Mouse (Mus musculus) MEL (cell line): ENCODE data around the gene Upk3a. TPM values are rescaled to one million over a fixed set of nuclear protein-coding genes. Genes with fewer than 3 reads are reported as not detected.

ENCODE experiments used
- DNase-seq: peaks from one replicate; pipeline ENCODE4 v3.0.0; 2011; ENCODE audit warnings: low read depth, low spot score
- H3K27ac ChIP-seq: 2 replicates; pipeline ENCODE4 v1.5.1; 2012; ENCODE audit warnings: low read depth, mild to moderate bottlenecking, control low read depth, low read length, moderate library complexity; ENCODE audit not compliant: control insufficient read depth
- H3K27me3 ChIP-seq, 2 experiments: fragments of 150-350 bp in 1 of 2; sonication (generic) in 1 of 2; 2 replicates each; pipeline ENCODE4 v1.6.1; 2012; ENCODE audit warnings: low read length in 2 of 2, mild to moderate bottlenecking in 2 of 2, improper control_type of control experiment in 1 of 2, moderate library complexity in 1 of 2; ENCODE audit not compliant: insufficient read depth in 2 of 2, control insufficient read depth in 1 of 2
- H3K36me3 ChIP-seq, 2 experiments: 2 replicates each; pipeline ENCODE4 v1.6.1; 2012 to 2014; ENCODE audit warnings: low read length in 2 of 2, improper control_type of control experiment in 1 of 2, inconsistent platforms in 1 of 2, mild to moderate bottlenecking in 1 of 2; ENCODE audit not compliant: insufficient read depth in 2 of 2, control insufficient read depth in 1 of 2
- H3K4me1 ChIP-seq, 2 experiments: fragments of 150-350 bp in 1 of 2; sonication (generic) in 1 of 2; 2 replicates each; pipeline ENCODE4 v1.6.1; 2012; ENCODE audit warnings: low read length in 2 of 2, improper control_type of control experiment in 1 of 2, mild to moderate bottlenecking in 1 of 2; ENCODE audit not compliant: insufficient read depth in 2 of 2, control insufficient read depth in 1 of 2
- H3K4me3 ChIP-seq, 2 experiments: fragments of 150-350 bp in 1 of 2; sonication (generic) in 1 of 2; 2 replicates each; pipeline ENCODE4 v1.5.1; 2012; ENCODE audit warnings: low read depth in 2 of 2, low read length in 2 of 2, mild to moderate bottlenecking in 2 of 2, moderate library complexity in 2 of 2, control low read depth in 1 of 2, improper control_type of control experiment in 1 of 2; ENCODE audit not compliant: control insufficient read depth in 1 of 2, insufficient read depth in 1 of 2
- H3K79me2 ChIP-seq: 2 replicates; pipeline ENCODE4 v1.6.1; 2012; ENCODE audit warnings: mild to moderate bottlenecking, low read length, moderate library complexity; ENCODE audit not compliant: control insufficient read depth, poor library complexity, insufficient read depth
- H3K9ac ChIP-seq: 2 replicates; pipeline ENCODE4 v1.6.1; 2012; ENCODE audit warnings: low read depth, mild to moderate bottlenecking, control low read depth, low read length, moderate library complexity; ENCODE audit not compliant: control insufficient read depth, poor library complexity, severe bottlenecking
- H3K9me3 ChIP-seq: fragments of 150-350 bp; sonication (generic); replicated peaks from 2 replicates; pipeline ENCODE4 v1.6.1; 2012; ENCODE audit warnings: mild to moderate bottlenecking, low read length, improper control_type of control experiment, moderate library complexity; ENCODE audit not compliant: insufficient read depth
- BHLHE40 ChIP-seq: IDR thresholded peaks from 2 replicates; pipeline ENCODE4 v1.6.1; 2012; ENCODE audit warnings: low read depth, mild to moderate bottlenecking, inconsistent platforms, low read length, improper control_type of control experiment, borderline replicate concordance
- CHD1 ChIP-seq: IDR thresholded peaks from 2 replicates; pipeline ENCODE4 v1.6.1; 2012; ENCODE audit warnings: low read depth, mild to moderate bottlenecking, inconsistent platforms, low read length, improper control_type of control experiment
- CHD2 ChIP-seq: IDR thresholded peaks from 2 replicates; pipeline ENCODE4 v1.6.1; 2011; ENCODE audit warnings: low read length, improper control_type of control experiment
- ELF1 ChIP-seq: IDR thresholded peaks from 2 replicates; pipeline ENCODE4 v1.6.1; 2014; ENCODE audit warnings: low read depth, mild to moderate bottlenecking, inconsistent platforms, low read length, improper control_type of control experiment, moderate library complexity
- EP300 ChIP-seq, 2 experiments: IDR thresholded peaks; 2 replicates each; pipeline ENCODE4 v1.6.1; 2011; ENCODE audit warnings: improper control_type of control experiment in 2 of 2, low read length in 2 of 2, low read depth in 1 of 2, mild to moderate bottlenecking in 1 of 2
- ETS1 ChIP-seq: IDR thresholded peaks from 2 replicates; pipeline ENCODE4 v1.6.1; 2012; ENCODE audit warnings: low read depth, mild to moderate bottlenecking, inconsistent platforms, low read length, improper control_type of control experiment, moderate library complexity
- GATA1 ChIP-seq: IDR thresholded peaks from 2 replicates; pipeline ENCODE4 v1.6.1; 2011; ENCODE audit warnings: low read depth, low read length, improper control_type of control experiment
- HCFC1 ChIP-seq: IDR thresholded peaks from 2 replicates; pipeline ENCODE4 v1.6.1; 2012; ENCODE audit warnings: low read depth, mild to moderate bottlenecking, inconsistent platforms, low read length, improper control_type of control experiment, moderate library complexity
- JUND ChIP-seq: IDR thresholded peaks from 2 replicates; pipeline ENCODE4 v1.6.1; 2011; ENCODE audit warnings: low read depth, mild to moderate bottlenecking, improper control_type of control experiment, low read length
- KAT2A ChIP-seq: conservative IDR thresholded peaks from 2 replicates; pipeline ENCODE4 v1.6.1; 2012; ENCODE audit warnings: low read depth, low read length, improper control_type of control experiment, inconsistent platforms
- MAFK ChIP-seq: IDR thresholded peaks from 2 replicates; pipeline ENCODE4 v1.6.1; 2011; ENCODE audit warnings: low read depth, mild to moderate bottlenecking, low read length, improper control_type of control experiment, borderline replicate concordance
- MAX ChIP-seq: IDR thresholded peaks from 2 replicates; pipeline ENCODE4 v1.6.1; 2011; ENCODE audit warnings: low read length, improper control_type of control experiment
- MEF2A ChIP-seq: IDR thresholded peaks from 2 replicates; pipeline ENCODE4 v1.6.1; 2014; ENCODE audit warnings: low read depth, mild to moderate bottlenecking, inconsistent platforms, low read length, improper control_type of control experiment; ENCODE audit not compliant: poor library complexity, insufficient replicate concordance, severe bottlenecking; ENCODE audit errors: extremely low read depth
- MXI1 ChIP-seq: IDR thresholded peaks from 2 replicates; pipeline ENCODE4 v1.6.1; 2011; ENCODE audit warnings: mild to moderate bottlenecking, low read depth, low read length, improper control_type of control experiment
- MYB ChIP-seq: IDR thresholded peaks from 2 replicates; pipeline ENCODE4 v1.6.1; 2011; ENCODE audit warnings: mild to moderate bottlenecking, low read depth, low read length, improper control_type of control experiment
- POLR2AphosphoS5 ChIP-seq: IDR thresholded peaks from 2 replicates; pipeline ENCODE4 v1.6.1; 2012; ENCODE audit warnings: low read depth, borderline replicate concordance, mild to moderate bottlenecking, inconsistent platforms, low read length, moderate library complexity, mixed read lengths
- RAD21 ChIP-seq: IDR thresholded peaks from 2 replicates; pipeline ENCODE4 v1.6.1; 2011; ENCODE audit warnings: mild to moderate bottlenecking, low read depth, low read length, improper control_type of control experiment
- RCOR1 ChIP-seq: IDR thresholded peaks from 2 replicates; pipeline ENCODE4 v1.6.1; 2012; ENCODE audit warnings: low read depth, mild to moderate bottlenecking, inconsistent platforms, low read length, improper control_type of control experiment
- SIN3A ChIP-seq: IDR thresholded peaks from 2 replicates; pipeline ENCODE4 v1.6.1; 2012; ENCODE audit warnings: low read length, improper control_type of control experiment, inconsistent platforms
- TBP ChIP-seq: IDR thresholded peaks from 2 replicates; pipeline ENCODE4 v1.8.0; 2011; ENCODE audit warnings: low read depth, low read length, improper control_type of control experiment
- TCF12 ChIP-seq: IDR thresholded peaks from 2 replicates; pipeline ENCODE4 v1.6.1; 2014; ENCODE audit warnings: low read depth, mild to moderate bottlenecking, inconsistent platforms, low read length, improper control_type of control experiment, moderate library complexity
- UBTF ChIP-seq: IDR thresholded peaks from 2 replicates; pipeline ENCODE4 v1.6.1; 2012; ENCODE audit warnings: low read depth, mild to moderate bottlenecking, inconsistent platforms, low read length, improper control_type of control experiment, moderate library complexity, borderline replicate concordance; ENCODE audit not compliant: insufficient read depth
- USF1 ChIP-seq: IDR thresholded peaks from 2 replicates; pipeline ENCODE4 v1.6.1; 2014; ENCODE audit warnings: low read depth, mild to moderate bottlenecking, inconsistent platforms, low read length, improper control_type of control experiment, moderate library complexity
- USF2 ChIP-seq, 2 experiments: IDR thresholded peaks; 2 replicates each; pipeline ENCODE4 v1.6.1; 2011 to 2012; ENCODE audit warnings: improper control_type of control experiment in 2 of 2, low read length in 2 of 2, borderline replicate concordance in 1 of 2, inconsistent platforms in 1 of 2, low read depth in 1 of 2, mild to moderate bottlenecking in 1 of 2; ENCODE audit not compliant: insufficient read depth in 1 of 2
- ZC3H11A ChIP-seq: IDR thresholded peaks from 2 replicates; pipeline ENCODE4 v1.6.1; 2012; ENCODE audit warnings: low read depth, mild to moderate bottlenecking, inconsistent platforms, low read length, improper control_type of control experiment
- ZKSCAN1 ChIP-seq: IDR thresholded peaks from 2 replicates; pipeline ENCODE4 v1.6.1; 2012; ENCODE audit warnings: low read depth, mild to moderate bottlenecking, inconsistent platforms, low read length, improper control_type of control experiment, moderate library complexity
- ZMIZ1 ChIP-seq: IDR thresholded peaks from 2 replicates; pipeline ENCODE4 v1.6.1; 2012; ENCODE audit warnings: low read depth, mild to moderate bottlenecking, inconsistent platforms, low read length, improper control_type of control experiment, moderate library complexity
- ZNF384 ChIP-seq: IDR thresholded peaks from 2 replicates; pipeline ENCODE4 v1.6.1; 2012; ENCODE audit warnings: low read depth, mild to moderate bottlenecking, inconsistent platforms, low read length, improper control_type of control experiment
- polyA plus RNA-seq, 2 experiments: library from polyadenylated mRNA; stranded (reverse) in 1 of 2; unstranded in 1 of 2; fragments of >175 nt in 1 of 2; fragments of >200 nt in 1 of 2; gene quantifications; 2 replicates each; pipeline versions ENCODE4 v1.2.1 to v1.2.4; 2012; ENCODE audit warnings: low replicate concordance in 2 of 2, low read depth in 1 of 2; ENCODE audit not compliant: insufficient read length in 2 of 2, insufficient read depth in 1 of 2, missing spikeins in 1 of 2
- total RNA-seq: library from RNA; depleted of rRNA; stranded (reverse); fragments of 300-350 nt; gene quantifications from 2 replicates; pipeline ENCODE4 v1.2.3, GENCODE M21; 2012

Upk3a gene
- total and polyA plus RNA-seq, 3 experiments, result not detected

DNA sequence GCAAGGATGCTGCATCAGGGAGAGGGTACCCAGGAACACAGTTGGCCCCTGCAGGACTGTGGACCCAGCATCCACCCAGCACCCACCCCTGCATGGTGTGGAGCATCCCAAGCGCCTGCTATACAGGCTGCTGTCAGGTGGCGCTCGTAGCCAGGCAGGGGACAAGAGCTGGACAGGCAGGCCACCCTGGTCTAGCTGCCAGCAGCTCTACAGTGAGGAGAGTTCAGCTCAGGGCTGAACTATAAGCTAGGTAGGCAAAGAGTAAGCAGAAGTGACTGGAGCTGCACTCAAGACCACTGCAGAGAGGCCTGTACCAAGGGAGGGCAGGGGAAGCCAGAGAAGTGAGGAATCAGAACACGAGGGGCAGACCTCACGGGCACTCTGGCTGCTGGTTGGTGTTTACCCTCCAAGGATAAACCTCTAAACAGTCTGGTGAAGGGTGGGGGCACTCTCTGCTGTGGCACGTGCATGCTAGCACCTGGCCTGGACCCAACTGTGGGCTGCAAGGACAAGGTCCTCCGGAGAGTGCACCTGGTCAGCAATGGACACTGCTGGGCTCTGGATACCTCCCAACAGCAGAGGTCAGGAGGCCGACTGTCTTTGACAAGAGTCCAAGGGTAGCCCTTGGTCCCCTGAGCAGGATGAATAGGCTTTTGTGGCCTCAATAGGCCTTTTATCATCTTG, 43.9 kb upstream of the Upk3a start:
- H3K79me2 ChIP-seq, result no peaks in the 10 kb centered on the region
- no peaks in the 10 kb centered on the region for H3K36me3 ChIP-seq
- no peaks in the 10 kb centered on the region for H3K9me3 ChIP-seq
- H3K27me3 ChIP-seq, result no peaks in the 10 kb centered on the region
- no peak overlapping the region for H3K4me3 ChIP-seq
- no peak overlapping the region for H3K27ac ChIP-seq
- H3K9ac ChIP-seq, result no peak overlapping the region
- no peaks in the 10 kb centered on the region for H3K4me1 ChIP-seq
- TF ChIP-seq SIN3A, result no peak
- TF ChIP-seq ELF1, result no peak
- no peak for TF ChIP-seq TCF12
- TF ChIP-seq BHLHE40, result no peak
- TF ChIP-seq MAX, result no peak
- no peak for TF ChIP-seq RAD21
- TF ChIP-seq UBTF, result no peak
- no peak for TF ChIP-seq MAFK
- no peak for TF ChIP-seq USF2 (IDR thresholded peaks at IDR 0.05; ENCODE audit: borderline replicate concordance in 1 of 2, insufficient read depth in 1 of 2, low read depth in 1 of 2, low read length in 2 of 2)
- no peak for TF ChIP-seq KAT2A
- TF ChIP-seq ZC3H11A, result no peak
- TF ChIP-seq CHD1, result no peak
- TF ChIP-seq POLR2AphosphoS5, result no peak
- TF ChIP-seq ZMIZ1, result no peak
- TF ChIP-seq RCOR1, result no peak
- TF ChIP-seq ZNF384, result no peak
- no peak for TF ChIP-seq USF1
- no peak for TF ChIP-seq ETS1
- TF ChIP-seq, all 39 proteins: peak for 0
- no peak for DNase-seq

DNA sequence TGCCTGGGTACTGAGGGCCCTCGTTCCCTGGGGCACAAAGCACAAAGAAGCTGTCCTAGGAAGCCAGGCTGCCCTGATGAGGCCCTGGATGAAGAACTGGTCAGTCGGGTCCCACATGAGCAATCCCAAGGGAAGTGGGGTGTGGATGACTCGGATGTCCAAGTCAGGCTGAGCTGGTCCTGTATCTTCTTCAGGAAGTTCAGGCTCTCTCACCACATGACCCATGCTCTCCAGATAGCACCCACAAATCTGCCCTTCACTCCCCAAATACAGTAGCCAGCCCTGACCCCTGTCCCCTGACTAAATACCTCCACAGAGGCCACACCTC, 43.4 kb upstream of the Upk3a start:
- Histone ChIP-seq H3K36me3 (no peaks in the 10 kb centered on the region), H3K27me3 (no peaks in the 10 kb centered on the region), H3K9me3 (no peaks in the 10 kb centered on the region), H3K4me1 (no peaks in the 10 kb centered on the region), H3K4me3 (no peak overlapping the region), H3K79me2 (no peaks in the 10 kb centered on the region), H3K9ac (no peak overlapping the region), H3K27ac (no peak overlapping the region)
- TF ChIP-seq CHD1 (no peak), HCFC1 (no peak), JUND (no peak), TBP (no peak), ZMIZ1 (no peak), ETS1 (no peak), ELF1 (no peak), ZC3H11A (no peak), MYB (no peak), MEF2A (no peak), GATA1 (no peak), CHD2 (no peak), USF2 (IDR thresholded peaks at IDR 0.05; ENCODE audit: borderline replicate concordance in 1 of 2, insufficient read depth in 1 of 2, low read depth in 1 of 2, low read length in 2 of 2) (no peak), TCF12 (no peak), EP300 (IDR thresholded peaks at IDR 0.05; ENCODE audit: low read depth in 1 of 2, low read length in 2 of 2) (no peak), SIN3A (no peak), ZKSCAN1 (no peak), MXI1 (no peak), POLR2AphosphoS5 (no peak)
- DNase-seq, result no peak
